Mouse (Mus musculus): ENCODE measurements at regions not wholly inside any gene's neighbourhood (a gene's known extent, or its start where the extent isn't known, plus 50 kb on each side); places are given as distances from the start of the nearest gene placed in this dataset.

DNA sequence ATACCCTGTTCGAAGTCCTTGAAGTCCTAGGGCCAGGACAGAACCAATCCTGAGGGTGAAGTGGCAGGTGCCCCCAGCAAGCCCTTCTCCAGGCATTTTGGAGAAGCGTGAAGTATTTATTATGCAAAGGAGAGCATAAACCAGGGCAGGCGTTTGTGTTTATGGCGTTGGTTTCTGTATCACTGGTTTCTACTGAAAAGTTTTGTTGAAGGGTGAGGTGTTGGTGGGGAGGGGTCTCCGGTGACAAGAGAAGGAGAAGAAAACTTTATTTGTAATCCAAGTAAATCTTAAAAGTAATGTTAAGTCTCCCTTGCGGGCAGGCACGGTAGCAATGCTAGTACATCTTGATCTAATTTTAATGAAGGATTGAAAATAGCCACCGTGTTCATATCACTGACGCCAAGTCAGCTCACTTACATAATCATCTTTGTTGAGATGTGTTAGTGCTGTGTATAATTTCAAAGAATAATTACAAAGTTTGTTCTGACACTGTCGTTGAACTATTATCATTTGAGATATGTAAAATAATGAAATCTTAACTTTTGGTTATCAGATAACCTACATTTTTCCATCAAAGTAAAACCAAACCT is 140.2 kb downstream of the Ogfrl1 start:
- no peaks in the 10 kb centered on the region for H3K27me3 ChIP-seq (replicated peaks; ENCODE audit: control insufficient read depth, insufficient read depth, low read length)
- H3K4me1 ChIP-seq (ENCODE audit: control insufficient read depth, insufficient read depth, low read length) = peaks cover 21% of the 10 kb centered on the region
- H3K36me3 ChIP-seq (ENCODE audit: control insufficient read depth, insufficient read depth, low read length) = no peaks in the 10 kb centered on the region; the same call in 1 of the 2 replicates
- TF ChIP-seq POLR2A (IDR thresholded peaks at IDR 0.05; ENCODE audit: low read depth, low read length) (no peak), CTCF (conservative IDR thresholded peaks at IDR 0.05; ENCODE audit: insufficient read depth, insufficient read length, low read depth, low read length) (no peak)
- peak overlapping the region; percentile 95 for H3K27ac ChIP-seq (ENCODE audit: insufficient read depth, low read depth, low read length)
- no peak for DNase-seq
- H3K4me3 ChIP-seq (ENCODE audit: insufficient read depth, low read depth, low read length) = peak overlapping the region; percentile 84
- 7% methylated on average over 10 of the region's 10 CpGs for WGBS

DNA sequence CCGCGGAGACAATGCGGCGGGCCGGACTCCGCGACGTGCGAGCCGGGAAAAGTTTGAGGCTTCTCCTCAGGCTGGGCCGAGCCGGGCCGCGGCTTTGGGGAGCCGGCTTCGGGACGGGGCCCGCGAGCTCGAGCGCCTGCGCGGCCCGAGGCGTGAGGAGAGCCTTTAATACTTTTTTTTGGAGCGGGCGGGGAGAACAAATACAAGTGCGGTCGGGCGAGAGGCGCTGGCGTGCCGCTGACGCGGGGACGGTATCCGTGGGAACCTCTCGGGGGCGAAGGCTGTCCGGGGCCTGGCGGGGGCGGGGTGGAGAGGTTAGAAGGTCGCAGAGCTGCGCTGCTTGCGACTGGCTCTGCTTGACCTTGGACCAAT is 141.0 kb downstream of the Ogfrl1 start:
- DNase-seq = peak; percentile 93
- Histone ChIP-seq H3K27me3 (replicated peaks; ENCODE audit: control insufficient read depth, insufficient read depth, low read length) (no peaks in the 10 kb centered on the region), H3K36me3 (ENCODE audit: control insufficient read depth, insufficient read depth, low read length) (no peaks in the 10 kb centered on the region; the same call in 1 of the 2 replicates), H3K4me1 (ENCODE audit: control insufficient read depth, insufficient read depth, low read length) (peaks cover 21% of the 10 kb centered on the region), H3K27ac (ENCODE audit: insufficient read depth, low read depth, low read length) (peak overlapping the region; percentile 95), H3K4me3 (ENCODE audit: insufficient read depth, low read depth, low read length) (peak overlapping the region; percentile 84)
- no peak for TF ChIP-seq CTCF (conservative IDR thresholded peaks at IDR 0.05; ENCODE audit: insufficient read depth, insufficient read length, low read depth, low read length)
- no peak for TF ChIP-seq POLR2A (IDR thresholded peaks at IDR 0.05; ENCODE audit: low read depth, low read length)
- under 1% methylated on average over 45 of the region's 45 CpGs for WGBS

DNA sequence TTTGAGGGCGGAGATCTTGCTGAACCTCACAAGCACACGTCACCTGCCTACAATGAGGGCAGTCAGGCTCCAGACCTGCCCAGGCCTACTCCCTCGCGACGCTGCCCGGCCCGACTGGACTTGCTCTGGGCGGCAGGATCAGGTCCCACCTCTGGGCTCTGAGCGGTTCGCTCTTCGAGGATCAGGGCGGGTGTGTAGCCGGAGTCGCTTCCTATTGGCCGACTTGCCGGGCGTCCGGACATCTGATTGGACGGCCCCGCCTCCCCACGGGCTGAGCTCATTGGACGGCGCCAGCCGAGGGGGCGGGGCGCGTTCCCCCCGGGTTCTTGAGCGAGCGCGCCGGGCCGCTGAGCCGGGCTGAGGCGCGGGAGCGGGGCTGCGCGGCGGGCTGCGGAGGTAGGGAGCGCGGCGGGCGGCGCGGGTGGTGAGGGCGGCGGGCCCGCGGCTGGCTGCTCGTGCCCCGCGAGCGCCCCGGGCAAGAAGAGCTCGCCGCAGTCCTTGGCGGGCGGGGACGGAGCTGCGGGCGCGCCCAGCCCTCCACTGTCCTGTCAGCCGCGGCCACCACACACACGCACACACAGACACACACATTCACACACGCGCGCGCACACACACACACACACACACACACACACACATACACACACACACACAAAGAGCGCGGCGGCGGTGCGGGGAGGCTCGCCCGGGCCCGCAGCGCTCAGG is 141.5 kb downstream of the Ogfrl1 start:
- H3K36me3 ChIP-seq (ENCODE audit: control insufficient read depth, insufficient read depth, low read length) = no peaks in the 10 kb centered on the region
- no peaks in the 10 kb centered on the region for H3K27me3 ChIP-seq (replicated peaks; ENCODE audit: control insufficient read depth, insufficient read depth, low read length)
- TF ChIP-seq POLR2A (IDR thresholded peaks at IDR 0.05; ENCODE audit: low read depth, low read length) (peak; percentile 82), CTCF (conservative IDR thresholded peaks at IDR 0.05; ENCODE audit: insufficient read depth, insufficient read length, low read depth, low read length) (no peak)
- under 1% methylated on average over 67 of the region's 80 CpGs for WGBS
- H3K4me1 ChIP-seq (ENCODE audit: control insufficient read depth, insufficient read depth, low read length) = peaks cover 21% of the 10 kb centered on the region
- peak overlapping the region; percentile 84 for H3K4me3 ChIP-seq (ENCODE audit: insufficient read depth, low read depth, low read length)
- DNase-seq = peak; percentile 98
- H3K27ac ChIP-seq (ENCODE audit: insufficient read depth, low read depth, low read length) = peak overlapping the region; percentile 95

DNA sequence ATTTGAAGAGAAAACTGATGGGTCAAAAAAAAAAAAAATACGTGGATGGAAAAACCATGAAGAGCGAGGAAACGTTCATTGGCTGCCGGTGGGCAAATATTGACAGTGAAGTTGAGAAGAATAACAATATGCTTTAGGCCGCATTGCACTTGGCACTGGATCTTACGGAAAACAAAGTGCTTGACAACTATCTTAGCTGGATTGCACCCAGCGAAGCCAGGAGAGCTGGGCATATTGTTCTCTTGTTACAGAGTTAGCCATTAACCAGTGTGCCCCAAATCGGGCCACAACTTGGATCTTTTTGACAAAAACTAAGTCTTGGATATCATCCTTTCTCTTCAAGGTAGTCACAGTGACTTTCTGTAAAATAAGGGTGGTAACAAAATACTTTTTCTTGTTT is 143.3 kb downstream of the Ogfrl1 start:
- TF ChIP-seq POLR2A (IDR thresholded peaks at IDR 0.05; ENCODE audit: low read depth, low read length) (no peak), CTCF (conservative IDR thresholded peaks at IDR 0.05; ENCODE audit: insufficient read depth, insufficient read length, low read depth, low read length) (no peak)
- DNase-seq = peak; percentile 53
- Histone ChIP-seq H3K27me3 (replicated peaks; ENCODE audit: control insufficient read depth, insufficient read depth, low read length) (no peaks in the 10 kb centered on the region), H3K27ac (ENCODE audit: insufficient read depth, low read depth, low read length) (no peak overlapping the region), H3K4me3 (ENCODE audit: insufficient read depth, low read depth, low read length) (no peak overlapping the region), H3K4me1 (ENCODE audit: control insufficient read depth, insufficient read depth, low read length) (peaks cover 11% of the 10 kb centered on the region), H3K36me3 (ENCODE audit: control insufficient read depth, insufficient read depth, low read length) (no peaks in the 10 kb centered on the region)
- WGBS = 65% methylated on average over 8 of the region's 8 CpGs

DNA sequence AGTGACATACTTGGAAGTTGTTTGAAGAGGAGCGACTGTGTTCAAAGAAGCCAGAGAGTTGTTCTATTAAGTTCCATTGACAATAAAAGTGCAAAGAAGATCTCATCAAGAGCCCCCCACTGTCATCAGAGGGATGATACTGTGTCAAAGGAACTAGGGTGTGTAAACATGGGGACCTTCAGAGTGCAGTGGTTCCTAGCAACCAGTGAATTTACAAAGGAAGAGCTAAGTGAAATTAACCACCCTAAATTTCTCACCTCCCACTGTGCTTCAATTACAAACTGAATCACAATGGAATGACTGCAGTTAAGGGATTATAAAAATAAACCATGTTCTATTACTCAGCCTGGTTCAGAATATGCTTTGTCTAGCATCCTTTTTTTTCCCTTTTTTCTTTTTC is 129.5 kb upstream of the 4933415F23Rik start:
- WGBS = 70% methylated on average over 1 of the region's 1 CpGs
- TF ChIP-seq POLR2A (IDR thresholded peaks at IDR 0.05; ENCODE audit: low read depth, low read length) (no peak), CTCF (conservative IDR thresholded peaks at IDR 0.05; ENCODE audit: insufficient read depth, insufficient read length, low read depth, low read length) (no peak)
- no peak for DNase-seq
- Histone ChIP-seq H3K4me3 (ENCODE audit: insufficient read depth, low read depth, low read length) (no peak overlapping the region), H3K27ac (ENCODE audit: insufficient read depth, low read depth, low read length) (no peak overlapping the region), H3K36me3 (ENCODE audit: control insufficient read depth, insufficient read depth, low read length) (no peaks in the 10 kb centered on the region), H3K27me3 (replicated peaks; ENCODE audit: control insufficient read depth, insufficient read depth, low read length) (no peaks in the 10 kb centered on the region), H3K4me1 (ENCODE audit: control insufficient read depth, insufficient read depth, low read length) (no peaks in the 10 kb centered on the region)

DNA sequence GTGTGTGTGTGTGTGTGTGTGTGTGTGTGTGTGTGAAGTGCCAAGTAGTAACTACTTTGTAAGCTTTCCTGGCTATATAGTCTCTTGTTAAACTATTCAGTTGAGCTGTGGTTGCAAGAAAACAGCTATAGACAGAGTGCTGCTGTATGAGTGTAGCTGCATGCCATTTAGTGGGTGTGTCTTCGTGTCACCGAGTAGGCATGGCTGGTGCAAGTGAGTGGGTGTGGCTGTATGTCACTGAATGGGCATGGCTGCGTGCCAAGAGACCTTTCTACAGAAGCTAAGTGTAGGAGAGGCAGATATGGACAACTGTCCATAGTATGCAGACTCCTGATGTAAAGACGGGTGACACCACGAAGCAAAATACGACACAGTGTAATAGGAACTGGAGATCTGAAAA is 126.4 kb upstream of the 4933415F23Rik start:
- no peaks in the 10 kb centered on the region for H3K36me3 ChIP-seq (ENCODE audit: control insufficient read depth, insufficient read depth, low read length)
- H3K4me3 ChIP-seq (ENCODE audit: insufficient read depth, low read depth, low read length) = no peak overlapping the region
- no peak overlapping the region for H3K27ac ChIP-seq (ENCODE audit: insufficient read depth, low read depth, low read length)
- no peak for DNase-seq
- no peaks in the 10 kb centered on the region for H3K27me3 ChIP-seq (replicated peaks; ENCODE audit: control insufficient read depth, insufficient read depth, low read length)
- 77% methylated on average over 6 of the region's 6 CpGs for WGBS
- TF ChIP-seq CTCF (conservative IDR thresholded peaks at IDR 0.05; ENCODE audit: insufficient read depth, insufficient read length, low read depth, low read length) (no peak), POLR2A (IDR thresholded peaks at IDR 0.05; ENCODE audit: low read depth, low read length) (no peak)
- H3K4me1 ChIP-seq (ENCODE audit: control insufficient read depth, insufficient read depth, low read length) = no peaks in the 10 kb centered on the region

DNA sequence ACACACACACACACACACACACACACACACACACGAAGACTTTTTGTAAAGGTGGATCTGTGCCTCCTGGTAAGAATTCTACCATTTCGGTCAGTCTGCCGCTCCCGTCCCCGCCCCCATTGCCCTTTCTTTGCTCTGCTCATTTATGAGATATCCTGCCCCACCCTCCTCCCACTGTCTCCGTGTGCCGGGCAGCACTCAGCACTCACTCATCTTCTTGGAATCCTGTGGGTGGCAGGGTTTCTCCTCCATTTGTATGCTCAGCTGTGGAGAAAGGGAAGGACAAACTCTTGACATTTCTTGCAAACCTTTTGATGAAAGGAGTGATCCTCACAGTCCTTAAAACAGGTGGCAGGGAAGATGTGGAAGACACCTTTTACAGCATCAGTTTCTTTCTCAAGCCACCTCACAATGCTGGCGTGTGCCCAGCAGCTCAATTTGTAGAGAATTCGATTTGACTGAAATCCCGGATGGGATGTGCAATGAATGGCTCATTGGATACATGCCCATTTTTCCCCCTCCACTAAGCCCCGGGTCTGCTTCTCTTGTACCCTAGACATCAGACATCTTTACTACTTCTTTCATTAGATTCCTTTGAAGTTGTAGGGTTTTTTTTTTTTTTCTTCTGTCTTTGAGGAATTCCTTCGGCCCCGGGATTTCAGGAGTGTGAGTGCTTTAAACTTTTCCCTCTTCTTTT is 112.6 kb upstream of the 4933415F23Rik start:
- WGBS = 68% methylated on average over 13 of the region's 13 CpGs
- H3K27me3 ChIP-seq (replicated peaks; ENCODE audit: control insufficient read depth, insufficient read depth, low read length) = no peaks in the 10 kb centered on the region
- no peak overlapping the region for H3K4me3 ChIP-seq (ENCODE audit: insufficient read depth, low read depth, low read length)
- H3K27ac ChIP-seq (ENCODE audit: insufficient read depth, low read depth, low read length) = no peak overlapping the region
- DNase-seq = peak; percentile 30
- H3K36me3 ChIP-seq (ENCODE audit: control insufficient read depth, insufficient read depth, low read length) = no peaks in the 10 kb centered on the region
- TF ChIP-seq CTCF (conservative IDR thresholded peaks at IDR 0.05; ENCODE audit: insufficient read depth, insufficient read length, low read depth, low read length) (no peak), POLR2A (IDR thresholded peaks at IDR 0.05; ENCODE audit: low read depth, low read length) (no peak)
- no peaks in the 10 kb centered on the region for H3K4me1 ChIP-seq (ENCODE audit: control insufficient read depth, insufficient read depth, low read length)

Data from kidney, adult 2 months (tissue).